Mouse (Mus musculus) yolk sac, embryonic 10.5 days (tissue): Measurements from ENCODE around the gene Zfp770.

ENCODE experiments used
- DNase-seq: peaks from one replicate; pipeline ENCODE4 v3.0.0-alpha.2; 2017; ENCODE audit warnings: low spot score

Gene Zfp770

GRCm38 (mm10) chr2:114143842-114144241 lies 57.4 kb downstream of the Zfp770 start:
- no peak for DNase-seq
